Mouse (Mus musculus) testis, adult 2 months (tissue): ENCODE results near the gene Mindy4. TPM values are rescaled to one million over a fixed set of nuclear protein-coding genes. Genes with fewer than 3 reads are reported as not detected.

Experiments used
- H3K27ac ChIP-seq: fragments of 200-500 bp; 2 replicates; pipeline ENCODE4 v1.5.1; 2012; ENCODE audit warnings: low read depth, low read length; ENCODE audit not compliant: control insufficient read depth, insufficient read depth
- H3K27me3 ChIP-seq: fragments of 200-500 bp; 2 replicates; pipeline ENCODE4 v1.6.1; 2012; ENCODE audit warnings: mild to moderate bottlenecking, low read length, moderate library complexity; ENCODE audit not compliant: control insufficient read depth, insufficient read depth
- H3K36me3 ChIP-seq: fragments of 200-500 bp; 2 replicates; pipeline ENCODE4 v1.6.1; 2012; ENCODE audit warnings: mild to moderate bottlenecking, low read length; ENCODE audit not compliant: control insufficient read depth, insufficient read depth
- H3K4me1 ChIP-seq: fragments of 200-500 bp; 2 replicates; pipeline ENCODE4 v1.6.1; 2012; ENCODE audit warnings: low read length; ENCODE audit not compliant: control insufficient read depth, insufficient read depth
- H3K4me3 ChIP-seq: fragments of 200-500 bp; 2 replicates; pipeline ENCODE4 v1.5.1; 2012; ENCODE audit warnings: low read depth, mild to moderate bottlenecking, low read length, moderate library complexity, mixed read lengths; ENCODE audit not compliant: control insufficient read depth
- CTCF ChIP-seq: fragments of 200-500 bp; IDR thresholded peaks from 2 replicates; pipeline ENCODE4 v1.5.1; 2012; ENCODE audit warnings: low read depth, mild to moderate bottlenecking, inconsistent platforms, low read length, moderate library complexity; ENCODE audit not compliant: control insufficient read depth, insufficient read depth, insufficient replicate concordance
- POLR2A ChIP-seq: fragments of 200-500 bp; IDR thresholded peaks from 2 replicates; pipeline ENCODE4 v1.6.1; 2012; ENCODE audit warnings: low read depth, mild to moderate bottlenecking, inconsistent platforms, low read length, moderate library complexity; ENCODE audit not compliant: control insufficient read depth
- polyA plus RNA-seq: library from polyadenylated mRNA; depleted of rRNA; stranded (reverse); fragments of >200 nt; gene quantifications from 2 replicates; pipeline ENCODE4 v1.2.3, GENCODE M21; 2012

Mindy4 gene
- polyA plus RNA-seq, 1 experiment = 61.8 TPM

DNA sequence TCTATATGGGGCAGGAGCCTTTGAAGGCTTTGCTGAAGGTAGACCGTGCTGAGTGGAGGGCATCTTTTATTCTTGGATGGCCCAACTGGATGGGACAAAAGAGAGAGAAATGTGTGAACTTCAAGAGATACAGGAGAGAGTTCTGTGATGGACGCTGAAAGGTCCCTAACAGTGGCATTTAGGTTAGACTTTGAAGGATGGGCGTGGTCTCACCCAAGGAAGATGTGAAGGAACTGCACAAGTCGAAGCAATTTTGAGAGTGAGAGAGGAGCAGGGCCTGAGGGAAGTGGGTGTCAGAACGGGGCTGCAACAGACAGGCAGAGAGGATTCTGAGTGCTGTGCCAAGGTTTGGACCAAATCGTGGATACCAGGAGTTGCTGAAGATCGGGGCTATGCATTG, 54.1 kb downstream of the Mindy4 start:
- Histone ChIP-seq H3K36me3 (no peaks in the 10 kb centered on the region; the same call in none of the 2 replicates), H3K4me1 (no peaks in the 10 kb centered on the region), H3K4me3 (no peak overlapping the region), H3K27me3 (no peaks in the 10 kb centered on the region), H3K27ac (no peak overlapping the region)
- TF ChIP-seq CTCF = no peak
- TF ChIP-seq POLR2A = no peak

GRCm38 (mm10) chr6:55258428-55259325, 55.5 kb downstream of the Mindy4 start:
- no peak overlapping the region for H3K27ac ChIP-seq
- TF ChIP-seq CTCF (no peak), POLR2A (no peak)

GRCm38 (mm10) chr6:55262161-55262560, 59.0 kb downstream of the Mindy4 start:
- no peaks in the 10 kb centered on the region; the same call in 1 of the 2 replicates for H3K36me3 ChIP-seq

More at GRCm38 (mm10) chr6:55258428-55259325, 55.5 kb downstream of the Mindy4 start:
- no peaks in the 10 kb centered on the region; the same call in none of the 2 replicates for H3K36me3 ChIP-seq
- H3K4me3 ChIP-seq = no peak overlapping the region
- no peaks in the 10 kb centered on the region for H3K27me3 ChIP-seq
- H3K4me1 ChIP-seq = no peaks in the 10 kb centered on the region

GRCm38 (mm10) chr6:55263490-55264046, 60.4 kb downstream of the Mindy4 start:
- Histone ChIP-seq H3K27ac (no peak overlapping the region), H3K4me3 (no peak overlapping the region), H3K27me3 (no peaks in the 10 kb centered on the region), H3K36me3 (no peaks in the 10 kb centered on the region), H3K4me1 (no peaks in the 10 kb centered on the region)
- TF ChIP-seq POLR2A (no peak), CTCF (no peak)

More at GRCm38 (mm10) chr6:55262161-55262560, 59.0 kb downstream of the Mindy4 start:
- Histone ChIP-seq H3K27me3 (no peaks in the 10 kb centered on the region), H3K4me3 (no peak overlapping the region), H3K27ac (no peak overlapping the region), H3K4me1 (no peaks in the 10 kb centered on the region)
- no peak for TF ChIP-seq CTCF
- no peak for TF ChIP-seq POLR2A

- Histone ChIP-seq H3K36me3 (no peaks in the 10 kb centered on the region), H3K4me1 (no peaks in the 10 kb centered on the region), H3K27me3 (no peaks in the 10 kb centered on the region), H3K27ac (no peak overlapping the region), H3K4me3 (no peak overlapping the region)
- TF ChIP-seq CTCF (no peak), POLR2A (no peak)
Measured at GRCm38 (mm10) chr6:55264741-55265366, 61.7 kb downstream of the Mindy4 start.

GRCm38 (mm10) chr6:55272952-55273351, 69.8 kb downstream of the Mindy4 start:
- no peak for TF ChIP-seq POLR2A
- TF ChIP-seq CTCF = no peak
- H3K4me3 ChIP-seq = no peak overlapping the region
- no peaks in the 10 kb centered on the region for H3K36me3 ChIP-seq
- H3K27ac ChIP-seq = no peak overlapping the region
- H3K27me3 ChIP-seq = no peaks in the 10 kb centered on the region
- no peaks in the 10 kb centered on the region for H3K4me1 ChIP-seq

DNA sequence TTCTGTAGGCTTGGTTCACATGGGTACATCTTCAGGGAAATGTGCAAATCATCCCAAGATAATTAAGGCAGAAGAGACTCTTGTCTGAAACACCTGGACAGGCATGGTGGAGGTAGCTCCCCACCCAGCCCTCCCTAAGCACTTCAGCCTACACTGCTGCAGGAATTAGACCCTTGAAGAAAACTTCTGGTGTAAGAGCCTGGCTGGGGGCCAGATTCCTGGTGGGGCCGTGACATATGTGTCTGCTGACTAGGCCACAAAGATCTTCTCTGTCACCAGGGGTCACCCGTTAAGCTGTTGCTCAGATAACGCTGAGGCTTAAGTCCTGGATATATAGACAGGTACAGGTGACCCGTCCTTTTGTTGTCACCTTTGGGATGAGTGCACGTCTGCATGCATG, 70.3 kb downstream of the Mindy4 start:
- no peaks in the 10 kb centered on the region for H3K4me1 ChIP-seq
- H3K27ac ChIP-seq = no peak overlapping the region
- H3K4me3 ChIP-seq = no peak overlapping the region
- no peaks in the 10 kb centered on the region for H3K36me3 ChIP-seq
- TF ChIP-seq POLR2A (no peak), CTCF (no peak)
- H3K27me3 ChIP-seq = no peaks in the 10 kb centered on the region
